Mouse (Mus musculus): ENCODE measurements around the gene Prss37.
A peak's percentile ranks its signal among the peaks of the same experiment; 100 is the strongest.

Gene Prss37

GRCm38 (mm10) chr6:40519408-40519807, at the start of gene Prss37:
Gene Prss37 (minus strand): TSS chr6:40519508.
- no peak for DNase-seq (ENCODE audit: low read depth, low spot score)

- DNase-seq (ENCODE audit: low read depth, low spot score): no peak
Measured at GRCm38 (mm10) chr6:40554950-40555349, 35.6 kb upstream of the Prss37 start, which contains the start of gene Olfr461. Gene Olfr461 (minus strand): TSS chr6:40555050.

- no peak for DNase-seq (ENCODE audit: low read depth, low spot score)
Measured at GRCm38 (mm10) chr6:40544690-40545089, 25.4 kb upstream of the Prss37 start.

- DNase-seq (ENCODE audit: low read depth, low spot score): no peak
Measured at GRCm38 (mm10) chr6:40493229-40493628, 26.1 kb downstream of the Prss37 start, which contains the start of gene Tas2r108. Gene Tas2r108 (plus strand): TSS chr6:40493529.

GRCm38 (mm10) chr6:40490933-40491332, 28.4 kb downstream of the Prss37 start, which contains the start of gene Tas2r137:
Gene Tas2r137 (plus strand): TSS chr6:40491233.
- no peak for DNase-seq (ENCODE audit: low read depth, low spot score)

GRCm38 (mm10) chr6:40482318-40482717, 37.0 kb downstream of the Prss37 start:
- DNase-seq (ENCODE audit: low read depth, low spot score): no peak

GRCm38 (mm10) chr6:40479705-40480104, 39.6 kb downstream of the Prss37 start:
- DNase-seq (ENCODE audit: low read depth, low spot score): peak; percentile 8

GRCm38 (mm10) chr6:40476132-40476531, 43.2 kb downstream of the Prss37 start:
- no peak for DNase-seq (ENCODE audit: low read depth, low spot score)

- no peak for DNase-seq (ENCODE audit: low read depth, low spot score)
Measured at GRCm38 (mm10) chr6:40471720-40472010, 47.6 kb downstream of the Prss37 start.

GRCm38 (mm10) chr6:40470916-40471719, 48.2 kb downstream of the Prss37 start, which contains the start of gene Ssbp1:
Gene Ssbp1 (plus strand): TSS chr6:40471352.
- DNase-seq (ENCODE audit: low read depth, low spot score): peak; percentile 97

- DNase-seq (ENCODE audit: low read depth, low spot score): no peak
Measured at GRCm38 (mm10) chr6:40465710-40466109, 53.6 kb downstream of the Prss37 start.

All from mesoderm, embryonic 11.5 days (tissue).